Mouse (Mus musculus) T-helper 17 cell (primary cell): ENCODE results near the gene Gja8.

Experiments used
- in situ Hi-C, 2 experiments: fragments of 300-600 bp; cut with MboI, MseI; formaldehyde crosslinking; loops; 1 replicate in 1 of 2; 2 replicates in 1 of 2; pipeline ENCODE4 v1.15.1; 2025; ENCODE audit warnings: high pct_unique_total_duplicates in 2 of 2

Gja8 gene

GRCm38 (mm10) chr3:96882061-96882849, 43.6 kb downstream of the Gja8 start:
- in situ Hi-C loops: loop anchor here in 1 of 2 experiments (10.0 kb wide), 1 partner anchor 1877 kb away; no protein-coding TSS in a partner anchor

GRCm38 (mm10) chr3:96881557-96881956, 44.3 kb downstream of the Gja8 start:
- in situ Hi-C loops: loop anchor here in 1 of 2 experiments (10.0 kb wide), 1 partner anchor 1877 kb away; no protein-coding TSS in a partner anchor

- in situ Hi-C loops: loop anchor here in 1 of 2 experiments (10.0 kb wide), 1 partner anchor 1876 kb away; no protein-coding TSS in a partner anchor
These were observed 45.4 kb downstream of the Gja8 start for GRCm38 (mm10) chr3:96880385-96880784.

GRCm38 (mm10) chr3:96879536-96879935, 46.3 kb downstream of the Gja8 start:
- in situ Hi-C loops: no loop called here

GRCm38 (mm10) chr3:96874808-96875571, 50.8 kb downstream of the Gja8 start:
- in situ Hi-C loops: no loop called here

- in situ Hi-C loops: no loop called here
These were observed 53.3 kb downstream of the Gja8 start for GRCm38 (mm10) chr3:96872501-96872900.

GRCm38 (mm10) chr3:96871070-96871469, 54.8 kb downstream of the Gja8 start:
- in situ Hi-C loops: no loop called here

- in situ Hi-C loops: no loop called here
These were observed 55.5 kb downstream of the Gja8 start for GRCm38 (mm10) chr3:96870270-96870669.

GRCm38 (mm10) chr3:96869091-96869490, 56.7 kb downstream of the Gja8 start:
- in situ Hi-C loops: no loop called here

GRCm38 (mm10) chr3:96868566-96868965, 57.3 kb downstream of the Gja8 start:
- in situ Hi-C loops: no loop called here

GRCm38 (mm10) chr3:96867863-96868262, 58.0 kb downstream of the Gja8 start:
- in situ Hi-C loops: no loop called here
